Mouse (Mus musculus) C2C12 (cell line): ENCODE data around the gene Lmtk3.

Source experiments
- CEBPB ChIP-seq: IDR thresholded peaks from one replicate; pipeline ENCODE4 v1.6.1; 2011; ENCODE audit warnings: low read depth, mild to moderate bottlenecking, control low read depth, moderate library complexity
- CTCF ChIP-seq: IDR thresholded peaks from one replicate; pipeline ENCODE4 v1.5.1; 2011; ENCODE audit not compliant: control insufficient read depth, insufficient read depth, insufficient read length
- MAX ChIP-seq: IDR thresholded peaks from one replicate; pipeline ENCODE4 v1.6.1; 2011; ENCODE audit warnings: mild to moderate bottlenecking, control low read depth
- MYOD1 ChIP-seq: IDR thresholded peaks from one replicate; pipeline ENCODE4 v1.6.1; 2011; ENCODE audit warnings: low read depth; ENCODE audit not compliant: control insufficient read depth, insufficient read length
- MYOG ChIP-seq: IDR thresholded peaks from one replicate; pipeline ENCODE4 v1.6.1; 2011; ENCODE audit not compliant: control insufficient read depth, insufficient read length; ENCODE audit errors: extremely low read depth

GRCm38 (mm10) chr7:45771101-45771500 is 12.4 kb upstream of the Lmtk3 start:
- peak; percentile 45 for TF ChIP-seq MYOD1
- no peak for TF ChIP-seq CEBPB
- no peak for TF ChIP-seq CTCF
- no peak for TF ChIP-seq MAX
- no peak for TF ChIP-seq MYOG
